Mouse (Mus musculus) olfactory bulb, adult 2 months (tissue): ENCODE results near the gene Lhx9.

Source experiments
- CTCF ChIP-seq: fragments of 200-500 bp; IDR thresholded peaks from 2 replicates; pipeline ENCODE4 v1.5.1; 2012; ENCODE audit warnings: low read depth, mild to moderate bottlenecking, low read length, moderate library complexity; ENCODE audit not compliant: insufficient read depth
- POLR2A ChIP-seq: fragments of 200-500 bp; IDR thresholded peaks from 2 replicates; pipeline ENCODE4 v1.6.1; 2012; ENCODE audit warnings: mild to moderate bottlenecking, low read depth, low read length, moderate library complexity; ENCODE audit not compliant: insufficient read depth

DNA sequence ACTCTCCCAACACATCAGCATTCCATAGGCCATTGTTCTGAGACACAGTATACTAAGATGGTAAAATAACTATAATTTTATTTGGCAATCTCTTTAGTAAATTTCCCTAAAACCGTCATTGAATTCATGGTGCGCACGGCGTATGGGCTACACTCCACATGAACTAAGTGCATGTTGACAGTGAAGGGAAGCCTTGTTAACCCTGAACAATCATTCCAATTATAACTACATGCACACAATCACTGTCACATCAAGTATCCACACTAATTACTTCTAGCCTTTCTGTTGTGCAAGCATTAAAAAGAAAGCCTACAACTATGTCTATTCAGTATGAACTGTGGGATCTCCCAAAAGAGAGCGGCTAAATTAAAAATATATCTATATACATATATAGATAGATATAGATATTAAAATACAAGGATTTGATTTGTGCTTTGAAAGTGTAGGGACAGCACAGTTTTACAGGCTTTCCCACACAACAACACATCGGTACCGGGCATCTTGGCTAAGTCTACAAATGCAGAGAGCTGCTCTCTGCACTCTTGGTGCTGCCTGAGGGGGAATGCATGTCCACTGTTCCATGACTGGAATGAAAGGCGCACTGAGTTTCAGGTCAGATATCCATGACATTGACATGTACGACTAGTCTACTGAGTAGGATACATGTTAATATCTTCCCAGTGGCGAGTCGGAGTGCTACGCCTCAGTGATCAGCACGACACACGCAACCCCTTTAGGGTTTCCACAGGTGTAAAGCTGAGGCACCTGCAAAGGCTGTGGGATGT is 29.3 kb upstream of the Lhx9 start:
- no peak for TF ChIP-seq CTCF
- TF ChIP-seq POLR2A, result no peak
